Mouse (Mus musculus) gonadal fat pad, adult 2 months (tissue): ENCODE data around the gene Tnfrsf23. TPM values are rescaled to one million over a fixed set of nuclear protein-coding genes. Genes with fewer than 3 reads are reported as not detected.
"Not testable (repeated sequence)": the region's sequence is repeated elsewhere in the genome, so short reads cannot be mapped to it uniquely, and the experiment has no call there.

Experiments used
- DNase-seq: peaks from one replicate; pipeline ENCODE4 v3.0.0-alpha.2; 2012; ENCODE audit warnings: low read depth
- polyA plus RNA-seq: library from polyadenylated mRNA; depleted of rRNA; stranded (reverse); fragments of >200 nt; gene quantifications from 2 replicates; pipeline ENCODE4 v1.2.3, GENCODE M21; 2012; rRNA removed

Tnfrsf23 gene
- polyA plus RNA-seq: 2.2 and 2.6 TPM in 2 replicates

GRCm38 (mm10) chr7:143685359-143686067 lies at the start of gene Tnfrsf23:
Gene Tnfrsf23 (minus strand): TSS chr7:143685872.
- no peak for DNase-seq

- DNase-seq: no peak
These were observed 48.1 kb upstream of the Tnfrsf23 start for GRCm38 (mm10) chr7:143733746-143734145.

GRCm38 (mm10) chr7:143729886-143730285 lies 44.2 kb upstream of the Tnfrsf23 start:
- DNase-seq: no peak

- no peak for DNase-seq
These were observed 40.7 kb upstream of the Tnfrsf23 start for GRCm38 (mm10) chr7:143726396-143726795.

GRCm38 (mm10) chr7:143723841-143724240 lies 38.2 kb upstream of the Tnfrsf23 start:
- no peak for DNase-seq

GRCm38 (mm10) chr7:143722646-143723045 lies 37.0 kb upstream of the Tnfrsf23 start:
- DNase-seq: no peak

- no peak for DNase-seq
These were observed 32.1 kb upstream of the Tnfrsf23 start for GRCm38 (mm10) chr7:143717811-143718210.

- no peak for DNase-seq
These were observed 27.7 kb upstream of the Tnfrsf23 start for GRCm38 (mm10) chr7:143713421-143713820.

GRCm38 (mm10) chr7:143712771-143713348 lies 27.2 kb upstream of the Tnfrsf23 start:
- no peak for DNase-seq

- no peak for DNase-seq
These were observed 26.4 kb upstream of the Tnfrsf23 start for GRCm38 (mm10) chr7:143712023-143712422.

GRCm38 (mm10) chr7:143711381-143711780 lies 25.7 kb upstream of the Tnfrsf23 start:
- no peak for DNase-seq

- DNase-seq: no peak
These were observed 23.7 kb upstream of the Tnfrsf23 start for GRCm38 (mm10) chr7:143709395-143709794.

- peak; percentile 61 for DNase-seq
These were observed 21.2 kb upstream of the Tnfrsf23 start for GRCm38 (mm10) chr7:143706697-143707438.

- no peak for DNase-seq
These were observed 10.5 kb upstream of the Tnfrsf23 start for GRCm38 (mm10) chr7:143696140-143696539.

- no peak for DNase-seq
These were observed 8.9 kb upstream of the Tnfrsf23 start for GRCm38 (mm10) chr7:143694550-143694949.

GRCm38 (mm10) chr7:143692746-143693510 lies 7.3 kb upstream of the Tnfrsf23 start:
- no peak for DNase-seq

GRCm38 (mm10) chr7:143691909-143692308 lies 6.2 kb upstream of the Tnfrsf23 start:
- DNase-seq: no peak

GRCm38 (mm10) chr7:143691181-143691580 lies 5.5 kb upstream of the Tnfrsf23 start:
- DNase-seq: no peak

- DNase-seq: no peak
These were observed 4.3 kb upstream of the Tnfrsf23 start for GRCm38 (mm10) chr7:143689946-143690345.

GRCm38 (mm10) chr7:143689481-143689880 lies 3.8 kb upstream of the Tnfrsf23 start:
- no peak for DNase-seq

- DNase-seq: not testable (repeated sequence)
These were observed 1.0 kb upstream of the Tnfrsf23 start for GRCm38 (mm10) chr7:143686676-143687075.

GRCm38 (mm10) chr7:143686191-143686590 lies 519 bp upstream of the Tnfrsf23 start:
- not testable (repeated sequence) for DNase-seq
